Mouse (Mus musculus) heart, postnatal 0 days (tissue): Measurements from ENCODE around the gene Qpct. TPM values are rescaled to one million over a fixed set of nuclear protein-coding genes. Genes with fewer than 3 reads are reported as not detected.

ENCODE experiments used
- ATAC-seq: fragments of 200-750 bp; cut with Nextera tagmentation; 2 replicates; pipeline ENCODE4 v1.8.0; 2017; ENCODE audit warnings: low read depth, moderate number of reproducible peaks, moderate library complexity; ENCODE audit not compliant: insufficient read depth
- DNase-seq: peaks from one replicate; pipeline ENCODE4 v3.0.0-alpha.2; 2016; ENCODE audit warnings: low spot score
- H3K27ac ChIP-seq: fragments of 300-500 bp; sonication (generic); 2 replicates; pipeline ENCODE4 v1.5.1; 2014; ENCODE audit warnings: low read depth, mild to moderate bottlenecking
- H3K27me3 ChIP-seq: fragments of 300-500 bp; sonication (generic); 2 replicates; pipeline ENCODE4 v1.6.1; 2014; ENCODE audit warnings: low read length, mixed read lengths; ENCODE audit not compliant: control insufficient read depth, insufficient read depth
- H3K36me3 ChIP-seq: fragments of 300-500 bp; sonication (generic); replicated peaks from 2 replicates; pipeline ENCODE4 v1.6.1; 2014; ENCODE audit warnings: low read length, mixed read lengths; ENCODE audit not compliant: control insufficient read depth, insufficient read depth
- H3K4me1 ChIP-seq: fragments of 300-500 bp; sonication (generic); 2 replicates; pipeline ENCODE4 v1.6.1; 2014; ENCODE audit warnings: antibody characterized with exemption; ENCODE audit not compliant: control insufficient read depth, insufficient read depth
- H3K4me2 ChIP-seq: fragments of 300-500 bp; sonication (generic); 2 replicates; pipeline ENCODE4 v1.6.1; 2014; ENCODE audit warnings: low read depth, mild to moderate bottlenecking, low read length, moderate library complexity
- H3K4me3 ChIP-seq: fragments of 300-500 bp; sonication (generic); 2 replicates; pipeline ENCODE4 v1.5.1; 2014; ENCODE audit warnings: low read depth, low read length
- H3K9ac ChIP-seq: fragments of 300-500 bp; sonication (generic); replicated peaks from 2 replicates; pipeline ENCODE4 v1.6.1; 2014; ENCODE audit warnings: low read depth, low read length, mixed read lengths
- H3K9me3 ChIP-seq: fragments of 300-500 bp; sonication (generic); replicated peaks from 2 replicates; pipeline ENCODE4 v1.6.1; 2016; ENCODE audit warnings: low read length; ENCODE audit not compliant: control insufficient read depth
- CTCF ChIP-seq: IDR thresholded peaks from 2 replicates; pipeline ENCODE4 v1.5.1; 2016; ENCODE audit warnings: antibody characterized with exemption, control low read depth, low read depth
- EP300 ChIP-seq: IDR thresholded peaks from 2 replicates; pipeline ENCODE4 v1.6.1; 2016; ENCODE audit warnings: antibody characterized with exemption, low read depth
- WGBS: fragments of 180-500 bp; shearing (Covaris S2); extraction: QIAGEN DNeasy Blood & Tissue Kit; methylation state at CpG from one replicate; pipeline ENCODE4 v1.1.7; 2014; 5-methylcytosine and 5-hydroxymethylcytosine counted together
- polyA plus RNA-seq: library from polyadenylated mRNA; unstranded; fragments of >200 nt; fragmentation: Nextera tagmentation; extraction: Ambion mirVana; gene quantifications from 2 replicates; pipeline ENCODE4 v1.2.1, GENCODE M21; 2015
- total RNA-seq: library from RNA; depleted of rRNA; stranded (reverse); fragments of >200 nt; gene quantifications from 2 replicates; pipeline ENCODE4 v1.2.3, GENCODE M21; 2014; ENCODE audit warnings: low replicate concordance; rRNA removed

Gene Qpct
- total and polyA plus RNA-seq, 2 experiments from 2014 or later, result 21.2 to 26.3 TPM

- 62% methylated on average over 1 of the region's 1 CpGs for WGBS
- no peaks in the 10 kb centered on the region for H3K36me3 ChIP-seq
- H3K4me1 ChIP-seq, result no peaks in the 10 kb centered on the region
- H3K9ac ChIP-seq, result no peak overlapping the region
- no peaks in the 10 kb centered on the region for H3K27me3 ChIP-seq
- no peak overlapping the region for H3K4me2 ChIP-seq
- TF ChIP-seq CTCF (no peak), EP300 (no peak)
- no peak overlapping the region for H3K4me3 ChIP-seq
- ATAC-seq (no peak), DNase-seq (no peak)
- H3K27ac ChIP-seq, result no peak overlapping the region
- 0 out of 2 replicates have a peak, but pooled peaks cover 7% of the 10 kb centered on the region for H3K9me3 ChIP-seq
Observed at GRCm38 (mm10) chr17:79119066-79119465, 67.4 kb downstream of the Qpct start.

GRCm38 (mm10) chr17:79120269-79120668, 68.6 kb downstream of the Qpct start:
- Histone ChIP-seq H3K4me1 (no peaks in the 10 kb centered on the region), H3K4me2 (no peak overlapping the region), H3K9me3 (0 out of 2 replicates have a peak, but pooled peaks cover 7% of the 10 kb centered on the region), H3K36me3 (no peaks in the 10 kb centered on the region), H3K27me3 (no peaks in the 10 kb centered on the region), H3K27ac (no peak overlapping the region), H3K9ac (no peak overlapping the region), H3K4me3 (no peak overlapping the region)
- DNase-seq (no peak), ATAC-seq (no peak)
- 75% methylated on average over 3 of the region's 3 CpGs for WGBS
- TF ChIP-seq EP300 (no peak), CTCF (no peak)

GRCm38 (mm10) chr17:79133740-79134139, 82.0 kb downstream of the Qpct start:
- DNase-seq, result no peak
- H3K4me3 ChIP-seq, result no peak overlapping the region
- no peaks in the 10 kb centered on the region for H3K36me3 ChIP-seq
- no peak overlapping the region for H3K27ac ChIP-seq
- H3K9ac ChIP-seq, result no peak overlapping the region
- no peaks in the 10 kb centered on the region for H3K27me3 ChIP-seq
- 56% methylated on average over 8 of the region's 8 CpGs for WGBS
- TF ChIP-seq CTCF (no peak), EP300 (no peak)
- no peak for ATAC-seq
- no peaks in the 10 kb centered on the region for H3K4me1 ChIP-seq
- H3K4me2 ChIP-seq, result no peak overlapping the region
- no peaks in the 10 kb centered on the region for H3K9me3 ChIP-seq

GRCm38 (mm10) chr17:79135826-79136225, 84.1 kb downstream of the Qpct start:
- no peaks in the 10 kb centered on the region for H3K9me3 ChIP-seq
- ATAC-seq (no peak), DNase-seq (no peak)
- no peak overlapping the region for H3K9ac ChIP-seq
- TF ChIP-seq EP300 (no peak), CTCF (no peak)
- no peak overlapping the region for H3K27ac ChIP-seq
- H3K4me3 ChIP-seq, result no peak overlapping the region
- no peaks in the 10 kb centered on the region for H3K4me1 ChIP-seq
- no peak overlapping the region for H3K4me2 ChIP-seq
- H3K36me3 ChIP-seq, result no peaks in the 10 kb centered on the region
- WGBS, result 72% methylated on average over 6 of the region's 6 CpGs
- H3K27me3 ChIP-seq, result no peaks in the 10 kb centered on the region

GRCm38 (mm10) chr17:79136401-79136800, 84.7 kb downstream of the Qpct start:
- Histone ChIP-seq H3K4me3 (no peak overlapping the region), H3K27ac (no peak overlapping the region)

More at GRCm38 (mm10) chr17:79136401-79136800, 84.7 kb downstream of the Qpct start:
- WGBS, result 89% methylated on average over 2 of the region's 2 CpGs
- Histone ChIP-seq H3K9me3 (no peaks in the 10 kb centered on the region), H3K4me2 (no peak overlapping the region), H3K9ac (no peak overlapping the region), H3K36me3 (no peaks in the 10 kb centered on the region), H3K4me1 (no peaks in the 10 kb centered on the region), H3K27me3 (no peaks in the 10 kb centered on the region)
- DNase-seq, result no peak
- no peak for ATAC-seq
- TF ChIP-seq CTCF, result no peak
- no peak for TF ChIP-seq EP300

Other genes starting within 250 kb of the Qpct start
- gene Heatr5b, start 216.5 kb upstream of the Qpct start, total RNA-seq, result 38.6 and 56.7 TPM in 2 replicates
- 13.8 and 16.3 TPM in 2 replicates for gene Heatr5b, start 216.5 kb upstream of the Qpct start, polyA plus RNA-seq
- gene Gpatch11, start 216.3 kb upstream of the Qpct start, total RNA-seq, result 3.8 and 4.6 TPM in 2 replicates
- gene Gpatch11, start 216.3 kb upstream of the Qpct start, polyA plus RNA-seq, result 43.7 and 45.0 TPM in 2 replicates
- gene Eif2ak2, start 169.3 kb upstream of the Qpct start, total RNA-seq, result 4.7 and 15.6 TPM in 2 replicates
- 7.4 and 11.6 TPM in 2 replicates for gene Eif2ak2, start 169.3 kb upstream of the Qpct start, polyA plus RNA-seq
- gene Sult6b1, start 144.9 kb upstream of the Qpct start, total RNA-seq, result not detected in 2 replicates
- gene Sult6b1, start 144.9 kb upstream of the Qpct start, polyA plus RNA-seq, result 0.14 TPM in 1 of 2 replicates, not detected in the other
- 21.4 and 56.7 TPM in 2 replicates for gene Cebpzos, start 135.4 kb upstream of the Qpct start, total RNA-seq
- gene Cebpzos, start 135.4 kb upstream of the Qpct start, polyA plus RNA-seq, result 134 and 145 TPM in 2 replicates
- 6.1 and 9.4 TPM in 2 replicates for gene Cebpz, start 114.8 kb upstream of the Qpct start, total RNA-seq
- 27.9 and 28.4 TPM in 2 replicates for gene Cebpz, start 114.8 kb upstream of the Qpct start, polyA plus RNA-seq
- 21.5 and 31.8 TPM in 2 replicates for gene Ndufaf7, start 114.8 kb upstream of the Qpct start, total RNA-seq
- gene Ndufaf7, start 114.8 kb upstream of the Qpct start, polyA plus RNA-seq, result 60.7 and 61.6 TPM in 2 replicates
- 36.8 and 39.7 TPM in 2 replicates for gene Prkd3, start 31.1 kb upstream of the Qpct start, total RNA-seq
- 11.7 and 12.4 TPM in 2 replicates for gene Prkd3, start 31.1 kb upstream of the Qpct start, polyA plus RNA-seq